Mouse (Mus musculus): ENCODE results near the gene Brsk2. TPM values are rescaled to one million over a fixed set of nuclear protein-coding genes. Genes with fewer than 3 reads are reported as not detected.

Gene Brsk2
- polyA plus RNA-seq, 1 experiment from 2014 or later = 0.29 TPM

DNA sequence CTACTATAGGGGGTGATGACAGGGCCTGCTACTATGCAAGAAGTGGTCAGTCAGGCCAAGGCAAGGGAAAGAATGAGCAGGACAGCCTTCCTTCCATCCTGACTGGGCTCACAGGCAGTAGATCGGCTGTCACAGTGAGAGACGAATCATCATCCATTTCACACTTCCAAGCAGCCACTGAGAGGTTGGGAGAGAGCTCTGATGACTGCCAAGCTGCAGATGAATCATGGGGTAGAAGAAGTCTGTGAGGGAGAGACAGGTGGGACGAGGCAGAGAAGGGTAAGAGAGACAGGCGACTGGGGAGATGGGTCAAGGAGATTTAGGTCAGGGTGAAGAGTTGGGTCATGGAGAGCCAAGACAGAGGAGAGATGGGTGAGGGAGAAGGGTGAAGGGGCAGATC lies 3.4 kb downstream of the Brsk2 start:
- Histone ChIP-seq H3K4me2 (ENCODE audit: low read length) (no peak overlapping the region), H3K27me3 (ENCODE audit: insufficient read depth, low read length) (peaks cover 28% of the 10 kb centered on the region), H3K9ac (ENCODE audit: low read depth, low read length) (no peak overlapping the region), H3K36me3 (ENCODE audit: insufficient read depth, low read length) (no peaks in the 10 kb centered on the region), H3K9me3 (replicated peaks; ENCODE audit: low read length) (no peaks in the 10 kb centered on the region), H3K27ac (no peak overlapping the region), H3K4me3 (replicated peaks; ENCODE audit: low read depth, low read length) (no peak overlapping the region), H3K4me1 (replicated peaks; ENCODE audit: insufficient read depth, low read length) (no peaks in the 10 kb centered on the region; the same call in 1 of the 2 replicates)
- WGBS = 73% methylated on average over 4 of the region's 4 CpGs
- no peak for ATAC-seq (replicated peaks; ENCODE audit: low FRiP score, low read depth)
- no peak for TF ChIP-seq CTCF (IDR thresholded peaks at IDR 0.05; ENCODE audit: low read depth)
- DNase-seq (ENCODE audit: low spot score) = no peak

- ATAC-seq (replicated peaks; ENCODE audit: low FRiP score, low read depth) = no peak
- Histone ChIP-seq H3K4me2 (ENCODE audit: low read length) (no peak overlapping the region), H3K4me1 (replicated peaks; ENCODE audit: insufficient read depth, low read length) (no peaks in the 10 kb centered on the region; the same call in 1 of the 2 replicates), H3K9me3 (replicated peaks; ENCODE audit: low read length) (no peaks in the 10 kb centered on the region), H3K27me3 (ENCODE audit: insufficient read depth, low read length) (peaks cover 24% of the 10 kb centered on the region), H3K9ac (ENCODE audit: low read depth, low read length) (no peak overlapping the region), H3K4me3 (replicated peaks; ENCODE audit: low read depth, low read length) (no peak overlapping the region), H3K27ac (no peak overlapping the region), H3K36me3 (ENCODE audit: insufficient read depth, low read length) (no peaks in the 10 kb centered on the region)
- 70% methylated on average over 6 of the region's 6 CpGs for WGBS
- TF ChIP-seq CTCF (IDR thresholded peaks at IDR 0.05; ENCODE audit: low read depth) = no peak
- DNase-seq (ENCODE audit: low spot score) = no peak
These were observed 4.1 kb downstream of the Brsk2 start for GRCm38 (mm10) chr7:141953616-141954015.

- no peak for TF ChIP-seq CTCF (IDR thresholded peaks at IDR 0.05; ENCODE audit: low read depth)
These were observed 6.1 kb downstream of the Brsk2 start for GRCm38 (mm10) chr7:141955565-141956173.

DNA sequence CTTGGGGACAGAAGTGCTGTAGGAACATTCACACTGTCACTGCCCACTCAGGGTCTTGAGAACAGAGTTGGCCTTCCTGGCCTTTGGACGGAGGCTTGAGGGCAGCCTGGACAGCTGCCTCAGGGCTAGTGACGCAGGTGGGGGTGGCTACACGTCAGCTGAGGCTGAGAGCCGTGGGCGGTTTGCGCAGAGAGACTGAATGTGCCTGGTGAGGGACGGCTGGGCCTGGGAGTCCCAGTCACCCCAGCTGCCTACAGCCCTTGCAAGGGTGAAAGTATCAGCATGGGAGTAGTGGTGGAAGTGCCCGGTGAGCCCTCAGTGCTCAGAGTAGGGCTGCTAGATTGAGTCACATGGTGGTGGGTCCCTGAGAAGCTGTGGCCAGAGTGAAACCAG lies 6.6 kb downstream of the Brsk2 start:
- no peak overlapping the region for H3K9ac ChIP-seq (ENCODE audit: low read depth, low read length)
- H3K27me3 ChIP-seq (ENCODE audit: insufficient read depth, low read length) = peaks cover 4% of the 10 kb centered on the region; the same call in 1 of the 2 replicates
- no peaks in the 10 kb centered on the region for H3K4me1 ChIP-seq (replicated peaks; ENCODE audit: insufficient read depth, low read length)
- ATAC-seq (replicated peaks; ENCODE audit: low FRiP score, low read depth) = no peak
- no peak for DNase-seq (ENCODE audit: low spot score)
- H3K4me2 ChIP-seq (ENCODE audit: low read length) = no peak overlapping the region
- H3K27ac ChIP-seq = no peak overlapping the region
- H3K4me3 ChIP-seq (replicated peaks; ENCODE audit: low read depth, low read length) = no peak overlapping the region
- WGBS = 68% methylated on average over 8 of the region's 8 CpGs
- no peaks in the 10 kb centered on the region for H3K36me3 ChIP-seq (ENCODE audit: insufficient read depth, low read length)
- no peak for TF ChIP-seq CTCF (IDR thresholded peaks at IDR 0.05; ENCODE audit: low read depth)
- H3K9me3 ChIP-seq (replicated peaks; ENCODE audit: low read length) = no peaks in the 10 kb centered on the region

More at GRCm38 (mm10) chr7:141955565-141956173, 6.1 kb downstream of the Brsk2 start:
- no peak overlapping the region for H3K4me3 ChIP-seq (replicated peaks; ENCODE audit: low read depth, low read length)
- peaks cover 9% of the 10 kb centered on the region for H3K27me3 ChIP-seq (ENCODE audit: insufficient read depth, low read length)
- H3K4me1 ChIP-seq (replicated peaks; ENCODE audit: insufficient read depth, low read length) = no peaks in the 10 kb centered on the region
- no peaks in the 10 kb centered on the region for H3K9me3 ChIP-seq (replicated peaks; ENCODE audit: low read length)
- H3K4me2 ChIP-seq (ENCODE audit: low read length) = no peak overlapping the region
- ATAC-seq (replicated peaks; ENCODE audit: low FRiP score, low read depth) (no peak), DNase-seq (ENCODE audit: low spot score) (no peak)
- H3K36me3 ChIP-seq (ENCODE audit: insufficient read depth, low read length) = no peaks in the 10 kb centered on the region
- H3K27ac ChIP-seq = no peak overlapping the region
- no peak overlapping the region for H3K9ac ChIP-seq (ENCODE audit: low read depth, low read length)
- WGBS = 78% methylated on average over 5 of the region's 5 CpGs

GRCm38 (mm10) chr7:141957524-141958051 lies 8.0 kb downstream of the Brsk2 start:
- WGBS = 86% methylated on average over 4 of the region's 4 CpGs
- Histone ChIP-seq H3K27me3 (ENCODE audit: insufficient read depth, low read length) (no peaks in the 10 kb centered on the region), H3K4me2 (ENCODE audit: low read length) (no peak overlapping the region), H3K9ac (ENCODE audit: low read depth, low read length) (no peak overlapping the region), H3K4me3 (replicated peaks; ENCODE audit: low read depth, low read length) (no peak overlapping the region), H3K27ac (no peak overlapping the region), H3K36me3 (ENCODE audit: insufficient read depth, low read length) (no peaks in the 10 kb centered on the region), H3K9me3 (replicated peaks; ENCODE audit: low read length) (no peaks in the 10 kb centered on the region), H3K4me1 (replicated peaks; ENCODE audit: insufficient read depth, low read length) (no peaks in the 10 kb centered on the region)
- DNase-seq (ENCODE audit: low spot score) = no peak
- ATAC-seq (replicated peaks; ENCODE audit: low FRiP score, low read depth) = no peak
- no peak for TF ChIP-seq CTCF (IDR thresholded peaks at IDR 0.05; ENCODE audit: low read depth)

GRCm38 (mm10) chr7:141958211-141958610 lies 8.7 kb downstream of the Brsk2 start:
- Histone ChIP-seq H3K36me3 (ENCODE audit: insufficient read depth, low read length) (no peaks in the 10 kb centered on the region), H3K27ac (no peak overlapping the region), H3K4me2 (ENCODE audit: low read length) (no peak overlapping the region), H3K4me1 (replicated peaks; ENCODE audit: insufficient read depth, low read length) (no peaks in the 10 kb centered on the region), H3K27me3 (ENCODE audit: insufficient read depth, low read length) (no peaks in the 10 kb centered on the region), H3K9ac (ENCODE audit: low read depth, low read length) (no peak overlapping the region), H3K9me3 (replicated peaks; ENCODE audit: low read length) (no peaks in the 10 kb centered on the region), H3K4me3 (replicated peaks; ENCODE audit: low read depth, low read length) (no peak overlapping the region)
- ATAC-seq (replicated peaks; ENCODE audit: low FRiP score, low read depth) (no peak), DNase-seq (ENCODE audit: low spot score) (no peak)
- TF ChIP-seq CTCF (IDR thresholded peaks at IDR 0.05; ENCODE audit: low read depth) = no peak
- 88% methylated on average over 2 of the region's 2 CpGs for WGBS
